Mouse (Mus musculus) CD8-positive naive resting alpha-beta T cell, adult 57 days (primary cell): Measurements from ENCODE around the gene Vmn1r89. TPM values are rescaled to one million over a fixed set of nuclear protein-coding genes. Genes with fewer than 3 reads are reported as not detected.

Source experiments
- total RNA-seq: library from RNA; stranded (reverse); gene quantifications from one replicate; pipeline ENCODE4 v1.2.4, GENCODE M21; 2023

Gene Vmn1r89
- not detected for total RNA-seq

GRCm38 (mm10) chr7:13212720-13213119, at the start of gene Vmn1r89:
Gene Vmn1r89, plus strand, starts transcription at chr7:13213020.

Other genes with a start within 250 kb of the Vmn1r89 start
- gene Zfp324, start 247.2 kb upstream of the Vmn1r89 start, total RNA-seq = 2.6 TPM
- 7.4 TPM for gene Zfp446, start 235.2 kb upstream of the Vmn1r89 start, total RNA-seq
- not detected for gene Slc27a5, start 214.8 kb upstream of the Vmn1r89 start, total RNA-seq
- gene Trim28, start 213.9 kb upstream of the Vmn1r89 start, total RNA-seq = 378 TPM
- gene Zbtb45, start 203.0 kb upstream of the Vmn1r89 start, total RNA-seq = 18.3 TPM
- 102 TPM for gene Chmp2a, start 178.2 kb upstream of the Vmn1r89 start, total RNA-seq
- 88.4 TPM for gene Ube2m, start 174.7 kb upstream of the Vmn1r89 start, total RNA-seq
- 0.46 TPM for gene Mzf1, start 158.3 kb upstream of the Vmn1r89 start, total RNA-seq
- gene Vmn1r85, start 117.8 kb upstream of the Vmn1r89 start, total RNA-seq = not detected
- gene Vmn1r86, start 93.1 kb upstream of the Vmn1r89 start, total RNA-seq = not detected
- gene Vmn1r87, start 72.9 kb upstream of the Vmn1r89 start, total RNA-seq = not detected
- gene Vmn1r88, start 53.5 kb upstream of the Vmn1r89 start, total RNA-seq = 0.31 TPM
- gene Lig1, start 64.3 kb downstream of the Vmn1r89 start, total RNA-seq = 21.1 TPM
- gene Zswim9, start 65.7 kb downstream of the Vmn1r89 start, total RNA-seq = 6.5 TPM
- 0.34 TPM for gene Pla2g4c, start 111.6 kb downstream of the Vmn1r89 start, total RNA-seq
- gene Cabp5, start 185.1 kb downstream of the Vmn1r89 start, total RNA-seq = not detected
- gene Bsph1, start 237.8 kb downstream of the Vmn1r89 start, total RNA-seq = not detected